Mouse (Mus musculus) kidney, adult 11 months (tissue): ENCODE data around the gene Otud5.
A peak's percentile ranks its signal among the peaks of the same experiment; 100 is the strongest.
"Not testable (repeated sequence)": the region's sequence is repeated elsewhere in the genome, so short reads cannot be mapped to it uniquely, and the experiment has no call there.

ENCODE experiments used
- DNase-seq: peaks from one replicate; pipeline ENCODE4 v3.0.0; 2022

Gene Otud5

GRCm38 (mm10) chrX:7841163-7842162 lies at the start of gene Otud5:
Gene Otud5, plus strand, starts transcription at chrX:7841364.
- peak; percentile 96 for DNase-seq

GRCm38 (mm10) chrX:7793361-7793760 lies 47.8 kb upstream of the Otud5 start:
- DNase-seq, result no peak

- DNase-seq, result no peak
Measured at GRCm38 (mm10) chrX:7795016-7795415, 46.1 kb upstream of the Otud5 start.

GRCm38 (mm10) chrX:7797327-7797726 lies 43.8 kb upstream of the Otud5 start:
- DNase-seq, result peak; percentile 63

- not testable (repeated sequence) for DNase-seq
Measured at GRCm38 (mm10) chrX:7802157-7802556, 39.0 kb upstream of the Otud5 start.

GRCm38 (mm10) chrX:7815016-7815415 lies 26.1 kb upstream of the Otud5 start:
- DNase-seq, result not testable (repeated sequence)

- no peak for DNase-seq
Measured at GRCm38 (mm10) chrX:7821865-7822779, 19.0 kb upstream of the Otud5 start, which contains the start of gene Kcnd1. Gene Kcnd1, plus strand, starts transcription at chrX:7822289.

GRCm38 (mm10) chrX:7837146-7837545 lies 4.0 kb upstream of the Otud5 start:
- no peak for DNase-seq

- DNase-seq, result no peak
Measured at GRCm38 (mm10) chrX:7840842-7841162, 362 bp upstream of the Otud5 start.

- DNase-seq, result no peak
Measured at GRCm38 (mm10) chrX:7842318-7842717, 1.2 kb downstream of the Otud5 start.

- DNase-seq, result no peak
Measured at GRCm38 (mm10) chrX:7847845-7848244, 6.7 kb downstream of the Otud5 start.

GRCm38 (mm10) chrX:7854578-7854977 lies 13.4 kb downstream of the Otud5 start:
- DNase-seq, result no peak

- no peak for DNase-seq
Measured at GRCm38 (mm10) chrX:7859191-7859753, 18.1 kb downstream of the Otud5 start.

- DNase-seq, result no peak
Measured at GRCm38 (mm10) chrX:7863181-7863580, 22.0 kb downstream of the Otud5 start.

GRCm38 (mm10) chrX:7864551-7864950 lies 23.4 kb downstream of the Otud5 start:
- no peak for DNase-seq

GRCm38 (mm10) chrX:7865343-7865742 lies 24.2 kb downstream of the Otud5 start:
- no peak for DNase-seq

- no peak for DNase-seq
Measured at GRCm38 (mm10) chrX:7865786-7866185, 24.6 kb downstream of the Otud5 start.

GRCm38 (mm10) chrX:7867141-7867540 lies 26.0 kb downstream of the Otud5 start:
- no peak for DNase-seq

GRCm38 (mm10) chrX:7868506-7868905 lies 27.3 kb downstream of the Otud5 start:
- no peak for DNase-seq

GRCm38 (mm10) chrX:7869826-7870225 lies 28.7 kb downstream of the Otud5 start:
- DNase-seq, result no peak

GRCm38 (mm10) chrX:7878007-7878419 lies 36.8 kb downstream of the Otud5 start, which contains the start of gene Pim2:
Gene Pim2, plus strand, starts transcription at chrX:7878262.
- DNase-seq, result peak; percentile 90

- DNase-seq, result no peak
Measured at GRCm38 (mm10) chrX:7878495-7878894, 37.3 kb downstream of the Otud5 start.

GRCm38 (mm10) chrX:7879819-7880218 lies 38.7 kb downstream of the Otud5 start:
- DNase-seq, result peak; percentile 71
